Mouse (Mus musculus) hindbrain, embryonic 15.5 days (tissue): ENCODE measurements at regions not wholly inside any gene's neighbourhood (a gene's known extent, or its start where the extent isn't known, plus 50 kb on each side); places are given as distances from the start of the nearest gene placed in this dataset.
A peak's percentile ranks its signal among the peaks of the same experiment; 100 is the strongest.

Experiments
- ATAC-seq: fragments of 200-750 bp; cut with Nextera tagmentation; 2 replicates; pipeline ENCODE4 v1.8.0; 2017; ENCODE audit warnings: low read depth, moderate number of reproducible peaks, moderate TSS enrichment; ENCODE audit not compliant: low FRiP score
- H3K27ac ChIP-seq: fragments of 300-500 bp; sonication (generic); replicated peaks from 2 replicates; pipeline ENCODE4 v1.5.1; 2015; ENCODE audit warnings: mild to moderate bottlenecking, inconsistent platforms
- H3K27me3 ChIP-seq: fragments of 300-500 bp; sonication (generic); 2 replicates; pipeline ENCODE4 v1.6.1; 2015; ENCODE audit warnings: control low read depth, inconsistent platforms
- H3K36me3 ChIP-seq: fragments of 300-500 bp; sonication (generic); 2 replicates; pipeline ENCODE4 v1.6.1; 2015; ENCODE audit warnings: control low read depth, inconsistent platforms
- H3K4me1 ChIP-seq: fragments of 300-500 bp; sonication (generic); replicated peaks from 2 replicates; pipeline ENCODE4 v1.6.1; 2015; ENCODE audit warnings: control low read depth, inconsistent platforms
- H3K4me2 ChIP-seq: fragments of 300-500 bp; sonication (generic); 2 replicates; pipeline ENCODE4 v1.6.1; 2015; ENCODE audit warnings: moderate library complexity, mild to moderate bottlenecking, inconsistent platforms
- H3K4me3 ChIP-seq: fragments of 300-500 bp; sonication (generic); 2 replicates; pipeline ENCODE4 v1.5.1; 2015; ENCODE audit warnings: mild to moderate bottlenecking, inconsistent platforms
- H3K9ac ChIP-seq: fragments of 300-500 bp; sonication (generic); 2 replicates; pipeline ENCODE4 v1.6.1; 2015; ENCODE audit warnings: inconsistent platforms
- H3K9me3 ChIP-seq: fragments of 300-500 bp; sonication (generic); 2 replicates; pipeline ENCODE4 v1.6.1; 2016; ENCODE audit warnings: control low read depth, inconsistent platforms
- WGBS: fragments of 180-500 bp; shearing (Covaris S2); methylation state at CpG from one replicate; pipeline ENCODE4 v1.1.7; 2015; 5-methylcytosine and 5-hydroxymethylcytosine counted together

GRCm38 (mm10) chr14:36819826-36820225 lies 148.8 kb downstream of the Ccser2 start:
- no peak overlapping the region for H3K4me3 ChIP-seq
- H3K36me3 ChIP-seq, result no peaks in the 10 kb centered on the region
- WGBS, result 54% methylated on average over 1 of the region's 1 CpGs
- no peaks in the 10 kb centered on the region for H3K27me3 ChIP-seq
- H3K27ac ChIP-seq, result no peak overlapping the region
- H3K9ac ChIP-seq, result no peak overlapping the region
- H3K4me2 ChIP-seq, result no peak overlapping the region
- H3K9me3 ChIP-seq, result no peaks in the 10 kb centered on the region
- ATAC-seq, result no peak
- no peaks in the 10 kb centered on the region for H3K4me1 ChIP-seq

GRCm38 (mm10) chr14:36802418-36802817 lies 166.2 kb downstream of the Ccser2 start:
- H3K9me3 ChIP-seq, result no peaks in the 10 kb centered on the region
- no peaks in the 10 kb centered on the region for H3K27me3 ChIP-seq
- H3K4me3 ChIP-seq, result no peak overlapping the region
- no peak for ATAC-seq
- 92% methylated on average over 2 of the region's 3 CpGs for WGBS
- H3K4me1 ChIP-seq, result no peaks in the 10 kb centered on the region
- no peaks in the 10 kb centered on the region for H3K36me3 ChIP-seq
- no peak overlapping the region for H3K27ac ChIP-seq
- H3K9ac ChIP-seq, result no peak overlapping the region
- no peak overlapping the region for H3K4me2 ChIP-seq

GRCm38 (mm10) chr14:36799820-36800219 lies 168.8 kb downstream of the Ccser2 start:
- Histone ChIP-seq H3K9me3 (no peaks in the 10 kb centered on the region), H3K4me2 (no peak overlapping the region), H3K4me1 (no peaks in the 10 kb centered on the region), H3K27ac (no peak overlapping the region), H3K4me3 (no peak overlapping the region), H3K27me3 (no peaks in the 10 kb centered on the region), H3K9ac (no peak overlapping the region), H3K36me3 (no peaks in the 10 kb centered on the region)
- 94% methylated on average over 1 of the region's 1 CpGs for WGBS
- ATAC-seq, result no peak

GRCm38 (mm10) chr14:36781882-36782281 lies 186.7 kb downstream of the Ccser2 start:
- 83% methylated on average over 2 of the region's 2 CpGs for WGBS
- Histone ChIP-seq H3K27ac (no peak overlapping the region), H3K9me3 (no peaks in the 10 kb centered on the region), H3K4me1 (no peaks in the 10 kb centered on the region), H3K27me3 (no peaks in the 10 kb centered on the region), H3K4me3 (no peak overlapping the region), H3K9ac (no peak overlapping the region), H3K36me3 (no peaks in the 10 kb centered on the region), H3K4me2 (no peak overlapping the region)
- no peak for ATAC-seq

GRCm38 (mm10) chr14:36778956-36779355 lies 189.6 kb downstream of the Ccser2 start:
- ATAC-seq, result peak; percentile 79
- no peak overlapping the region for H3K27ac ChIP-seq
- H3K36me3 ChIP-seq, result no peaks in the 10 kb centered on the region
- no peak overlapping the region for H3K4me3 ChIP-seq
- no peaks in the 10 kb centered on the region for H3K27me3 ChIP-seq
- no peaks in the 10 kb centered on the region for H3K9me3 ChIP-seq
- WGBS, result 68% methylated on average over 1 of the region's 1 CpGs
- no peaks in the 10 kb centered on the region for H3K4me1 ChIP-seq
- no peak overlapping the region for H3K4me2 ChIP-seq
- H3K9ac ChIP-seq, result no peak overlapping the region

- WGBS, result 73% methylated on average over 3 of the region's 3 CpGs
- H3K27ac ChIP-seq, result no peak overlapping the region
- H3K4me3 ChIP-seq, result no peak overlapping the region
- no peak overlapping the region for H3K4me2 ChIP-seq
- ATAC-seq, result 0 out of 2 replicates have a peak, but pooled peaks have one; percentile 23
- H3K36me3 ChIP-seq, result no peaks in the 10 kb centered on the region
- no peaks in the 10 kb centered on the region for H3K4me1 ChIP-seq
- no peaks in the 10 kb centered on the region for H3K27me3 ChIP-seq
- H3K9me3 ChIP-seq, result no peaks in the 10 kb centered on the region
- H3K9ac ChIP-seq, result no peak overlapping the region
These were observed 194.2 kb downstream of the Ccser2 start for GRCm38 (mm10) chr14:36774349-36774748.

GRCm38 (mm10) chr14:36764377-36764776 lies 204.2 kb downstream of the Ccser2 start:
- Histone ChIP-seq H3K9ac (no peak overlapping the region), H3K4me3 (no peak overlapping the region), H3K4me1 (no peaks in the 10 kb centered on the region), H3K27me3 (no peaks in the 10 kb centered on the region), H3K27ac (no peak overlapping the region), H3K4me2 (no peak overlapping the region), H3K9me3 (no peaks in the 10 kb centered on the region), H3K36me3 (no peaks in the 10 kb centered on the region)
- 84% methylated on average over 4 of the region's 4 CpGs for WGBS
- ATAC-seq, result no peak

GRCm38 (mm10) chr14:36756056-36756455 lies 212.5 kb downstream of the Ccser2 start:
- Histone ChIP-seq H3K9me3 (no peaks in the 10 kb centered on the region), H3K4me3 (no peak overlapping the region), H3K4me1 (no peaks in the 10 kb centered on the region), H3K36me3 (no peaks in the 10 kb centered on the region), H3K27ac (no peak overlapping the region), H3K4me2 (no peak overlapping the region), H3K27me3 (no peaks in the 10 kb centered on the region), H3K9ac (no peak overlapping the region)
- 75% methylated on average over 6 of the region's 6 CpGs for WGBS
- ATAC-seq, result no peak

- H3K4me2 ChIP-seq, result no peak overlapping the region
- H3K4me3 ChIP-seq, result no peak overlapping the region
- no peak overlapping the region for H3K9ac ChIP-seq
- 88% methylated on average over 6 of the region's 6 CpGs for WGBS
- H3K9me3 ChIP-seq, result no peaks in the 10 kb centered on the region
- H3K27ac ChIP-seq, result no peak overlapping the region
- no peaks in the 10 kb centered on the region for H3K4me1 ChIP-seq
- no peaks in the 10 kb centered on the region for H3K36me3 ChIP-seq
- ATAC-seq, result no peak
- H3K27me3 ChIP-seq, result no peaks in the 10 kb centered on the region
These were observed 220.3 kb downstream of the Ccser2 start for GRCm38 (mm10) chr14:36748130-36748883.

GRCm38 (mm10) chr14:36731095-36731494 lies 237.5 kb downstream of the Ccser2 start:
- ATAC-seq, result no peak
- Histone ChIP-seq H3K4me3 (no peak overlapping the region), H3K27ac (no peak overlapping the region), H3K9ac (no peak overlapping the region), H3K27me3 (no peaks in the 10 kb centered on the region), H3K36me3 (no peaks in the 10 kb centered on the region), H3K9me3 (no peaks in the 10 kb centered on the region), H3K4me2 (no peak overlapping the region), H3K4me1 (no peaks in the 10 kb centered on the region)
- WGBS, result 80% methylated on average over 8 of the region's 8 CpGs

GRCm38 (mm10) chr14:36726092-36726491 lies 242.5 kb downstream of the Ccser2 start:
- no peak overlapping the region for H3K27ac ChIP-seq
- H3K36me3 ChIP-seq, result no peaks in the 10 kb centered on the region
- no peaks in the 10 kb centered on the region for H3K27me3 ChIP-seq
- ATAC-seq, result no peak
- no peaks in the 10 kb centered on the region for H3K9me3 ChIP-seq
- no peak overlapping the region for H3K9ac ChIP-seq
- no peaks in the 10 kb centered on the region for H3K4me1 ChIP-seq
- no peak overlapping the region for H3K4me2 ChIP-seq
- WGBS, result 82% methylated on average over 6 of the region's 6 CpGs
- no peak overlapping the region for H3K4me3 ChIP-seq

- H3K27me3 ChIP-seq, result no peaks in the 10 kb centered on the region
- H3K27ac ChIP-seq, result no peak overlapping the region
- no peak for ATAC-seq
- H3K4me2 ChIP-seq, result no peak overlapping the region
- no peaks in the 10 kb centered on the region for H3K36me3 ChIP-seq
- H3K4me3 ChIP-seq, result no peak overlapping the region
- 91% methylated on average over 2 of the region's 2 CpGs for WGBS
- H3K9ac ChIP-seq, result no peak overlapping the region
- H3K4me1 ChIP-seq, result no peaks in the 10 kb centered on the region
- no peaks in the 10 kb centered on the region for H3K9me3 ChIP-seq
These were observed 252.9 kb downstream of the Ccser2 start for GRCm38 (mm10) chr14:36715684-36716083.

GRCm38 (mm10) chr14:36696993-36697392 lies 271.6 kb downstream of the Ccser2 start:
- H3K27ac ChIP-seq, result no peak overlapping the region
- no peaks in the 10 kb centered on the region for H3K27me3 ChIP-seq
- no peaks in the 10 kb centered on the region for H3K4me1 ChIP-seq
- H3K4me2 ChIP-seq, result no peak overlapping the region
- 96% methylated on average over 4 of the region's 4 CpGs for WGBS
- H3K9me3 ChIP-seq, result no peaks in the 10 kb centered on the region
- no peak overlapping the region for H3K4me3 ChIP-seq
- no peaks in the 10 kb centered on the region for H3K36me3 ChIP-seq
- ATAC-seq, result no peak
- H3K9ac ChIP-seq, result no peak overlapping the region
